Mouse (Mus musculus) neural tube, embryonic 11.5 days (tissue): Measurements from ENCODE around the gene Casd1. TPM values are rescaled to one million over a fixed set of nuclear protein-coding genes. Genes with fewer than 3 reads are reported as not detected.

Source experiments
- ATAC-seq: fragments of 200-750 bp; cut with Nextera tagmentation; 2 replicates; pipeline ENCODE4 v1.8.0; 2017; ENCODE audit warnings: moderate number of reproducible peaks, mild to moderate bottlenecking, moderate TSS enrichment, moderate library complexity; ENCODE audit not compliant: insufficient read depth, low FRiP score, low TSS enrichment
- DNase-seq: peaks from one replicate; pipeline ENCODE4 v3.0.0-alpha.2; 2015; ENCODE audit warnings: low spot score
- H3K27ac ChIP-seq: fragments of 300-500 bp; sonication (generic); 2 replicates; pipeline ENCODE4 v1.5.1; 2014; ENCODE audit warnings: low read depth, mild to moderate bottlenecking, low read length
- H3K27me3 ChIP-seq: fragments of 300-500 bp; sonication (generic); 2 replicates; pipeline ENCODE4 v1.6.1; 2014; ENCODE audit warnings: mild to moderate bottlenecking, low read length, mixed read lengths; ENCODE audit not compliant: control insufficient read depth, insufficient read depth
- H3K36me3 ChIP-seq: fragments of 300-500 bp; sonication (generic); 2 replicates; pipeline ENCODE4 v1.6.1; 2014; ENCODE audit warnings: mild to moderate bottlenecking, low read length, moderate library complexity, mixed read lengths; ENCODE audit not compliant: control insufficient read depth, insufficient read depth
- H3K4me1 ChIP-seq: fragments of 300-500 bp; sonication (generic); 2 replicates; pipeline ENCODE4 v1.6.1; 2014; ENCODE audit warnings: low read length, mixed read lengths; ENCODE audit not compliant: control insufficient read depth, insufficient read depth
- H3K4me2 ChIP-seq: fragments of 300-500 bp; sonication (generic); 2 replicates; pipeline ENCODE4 v1.6.1; 2014; ENCODE audit warnings: low read depth, mild to moderate bottlenecking, moderate library complexity
- H3K4me3 ChIP-seq: fragments of 300-500 bp; sonication (generic); 2 replicates; pipeline ENCODE4 v1.5.1; 2014; ENCODE audit warnings: low read depth, low read length
- H3K9ac ChIP-seq: fragments of 300-500 bp; sonication (generic); 2 replicates; pipeline ENCODE4 v1.6.1; 2014; ENCODE audit warnings: mild to moderate bottlenecking, low read length
- H3K9me3 ChIP-seq: fragments of 300-500 bp; sonication (generic); 2 replicates; pipeline ENCODE4 v1.6.1; 2016; ENCODE audit warnings: low read length; ENCODE audit not compliant: control insufficient read depth
- WGBS: fragments of 180-500 bp; shearing (Covaris S2); extraction: QIAGEN DNeasy Blood & Tissue Kit; methylation state at CpG from one replicate; pipeline ENCODE4 v1.1.7; 2014; 5-methylcytosine and 5-hydroxymethylcytosine counted together
- polyA plus RNA-seq: library from polyadenylated mRNA; unstranded; fragments of >200 nt; fragmentation: Nextera tagmentation; extraction: Ambion mirVana; gene quantifications from 2 replicates; pipeline ENCODE4 v1.2.1, GENCODE M21; 2014

Casd1 gene
- polyA plus RNA-seq, 1 experiment from 2014 or later: 52.9 TPM

DNA sequence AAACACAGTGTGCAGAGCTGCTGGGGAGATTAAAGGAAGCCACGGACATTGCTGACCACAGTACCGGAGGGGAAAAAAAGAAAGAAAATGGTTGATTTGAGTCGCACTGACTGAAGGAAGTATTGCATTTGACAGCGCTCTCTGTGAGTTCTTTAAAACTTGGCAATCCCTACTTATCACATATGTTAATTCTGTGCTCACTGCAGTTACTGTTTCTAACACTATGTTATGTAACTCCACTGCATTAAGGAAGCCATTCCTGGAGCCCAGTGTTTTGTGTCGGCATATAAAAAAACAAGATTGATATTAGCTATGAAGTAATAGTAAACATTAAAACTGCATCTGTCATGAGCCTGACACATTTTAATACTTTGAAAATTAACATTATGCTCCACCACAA, 22.9 kb upstream of the Casd1 start:
- H3K27me3 ChIP-seq: no peaks in the 10 kb centered on the region
- H3K4me1 ChIP-seq: no peaks in the 10 kb centered on the region
- DNase-seq (no peak), ATAC-seq (no peak)
- no peak overlapping the region for H3K9ac ChIP-seq
- 70% methylated on average over 5 of the region's 5 CpGs for WGBS
- no peak overlapping the region for H3K27ac ChIP-seq
- H3K36me3 ChIP-seq: no peaks in the 10 kb centered on the region
- no peak overlapping the region for H3K4me2 ChIP-seq
- H3K4me3 ChIP-seq: no peak overlapping the region
- no peaks in the 10 kb centered on the region for H3K9me3 ChIP-seq

GRCm38 (mm10) chr6:4578343-4578742, 22.3 kb upstream of the Casd1 start:
- Histone ChIP-seq H3K9me3 (no peaks in the 10 kb centered on the region), H3K27me3 (no peaks in the 10 kb centered on the region), H3K4me2 (no peak overlapping the region), H3K36me3 (no peaks in the 10 kb centered on the region), H3K9ac (no peak overlapping the region), H3K27ac (no peak overlapping the region), H3K4me3 (no peak overlapping the region), H3K4me1 (no peaks in the 10 kb centered on the region)
- no peak for DNase-seq
- WGBS: 90% methylated on average over 6 of the region's 6 CpGs
- ATAC-seq: no peak

DNA sequence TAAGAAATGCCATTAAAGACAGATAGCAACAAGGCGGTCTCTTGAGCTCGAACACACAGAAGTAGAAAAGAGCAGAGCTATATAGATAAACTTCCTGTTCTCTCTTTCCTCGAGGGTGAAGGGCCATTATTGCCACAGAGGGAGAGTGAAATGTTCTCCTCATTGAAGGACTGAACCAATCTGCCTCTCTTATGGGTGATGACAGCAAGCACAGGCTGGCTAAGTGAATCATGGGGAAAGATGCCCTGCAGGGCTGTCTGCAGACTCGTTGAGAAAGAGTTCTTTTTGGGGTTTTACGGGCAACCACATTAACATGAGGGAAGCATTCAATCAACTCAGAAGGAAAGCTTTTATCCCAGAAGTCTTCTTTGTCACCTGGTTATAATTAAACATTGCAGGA, 21.0 kb upstream of the Casd1 start:
- no peaks in the 10 kb centered on the region for H3K9me3 ChIP-seq
- no peak for ATAC-seq
- no peaks in the 10 kb centered on the region; the same call in 1 of the 2 replicates for H3K4me1 ChIP-seq
- H3K4me2 ChIP-seq: no peak overlapping the region
- H3K27ac ChIP-seq: no peak overlapping the region
- no peak overlapping the region for H3K9ac ChIP-seq
- no peak for DNase-seq
- H3K27me3 ChIP-seq: no peaks in the 10 kb centered on the region
- H3K4me3 ChIP-seq: no peak overlapping the region
- no peaks in the 10 kb centered on the region for H3K36me3 ChIP-seq
- 53% methylated on average over 5 of the region's 5 CpGs for WGBS

DNA sequence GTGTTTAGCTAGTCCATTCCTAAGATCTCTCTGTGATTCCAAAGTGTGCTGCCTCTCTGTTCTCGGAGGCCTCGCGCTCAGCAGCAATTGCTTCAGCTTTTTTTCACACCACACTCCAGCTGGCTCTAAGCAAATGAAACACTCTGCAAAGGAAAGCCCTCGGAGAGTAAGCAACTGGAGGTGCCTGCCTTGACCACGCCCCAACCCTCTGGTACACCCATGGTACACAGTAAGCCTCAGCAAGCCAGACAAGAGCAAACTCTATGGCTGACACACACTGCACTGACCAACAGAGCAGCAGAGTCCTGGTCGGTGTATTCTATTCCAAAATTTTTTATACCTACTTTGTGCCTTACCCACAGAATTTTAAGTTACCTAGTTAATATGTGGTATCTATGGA, 17.2 kb upstream of the Casd1 start:
- Histone ChIP-seq H3K27me3 (no peaks in the 10 kb centered on the region), H3K27ac (no peak overlapping the region), H3K9ac (no peak overlapping the region), H3K4me1 (no peaks in the 10 kb centered on the region; the same call in 1 of the 2 replicates), H3K4me2 (no peak overlapping the region), H3K9me3 (no peaks in the 10 kb centered on the region), H3K4me3 (no peak overlapping the region), H3K36me3 (no peaks in the 10 kb centered on the region)
- ATAC-seq: no peak
- 37% methylated on average over 6 of the region's 6 CpGs for WGBS
- DNase-seq: no peak

DNA sequence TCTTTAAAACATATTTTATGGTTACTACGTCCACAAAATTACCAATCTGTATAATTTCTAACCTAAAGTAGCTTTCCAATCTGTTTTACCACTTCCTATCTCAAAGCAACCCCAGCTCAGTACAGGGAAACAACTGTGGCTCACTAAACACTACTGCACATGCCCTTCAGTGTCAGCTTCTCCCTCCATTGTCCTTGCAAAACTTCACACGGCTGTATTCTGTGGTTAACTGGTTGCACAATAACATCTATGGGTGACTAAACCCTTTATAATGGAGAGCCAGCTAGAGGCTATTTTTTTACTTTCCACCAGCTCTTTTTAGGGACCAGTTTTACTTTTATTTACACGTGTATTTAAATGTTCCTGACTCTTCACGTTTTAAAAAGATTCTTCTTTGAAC, 12.7 kb upstream of the Casd1 start:
- DNase-seq (no peak), ATAC-seq (no peak)
- no peaks in the 10 kb centered on the region for H3K27me3 ChIP-seq
- H3K4me3 ChIP-seq: no peak overlapping the region
- no peak overlapping the region for H3K4me2 ChIP-seq
- no peak overlapping the region for H3K27ac ChIP-seq
- 81% methylated on average over 4 of the region's 4 CpGs for WGBS
- no peak overlapping the region for H3K9ac ChIP-seq
- no peaks in the 10 kb centered on the region; the same call in 1 of the 2 replicates for H3K4me1 ChIP-seq
- no peaks in the 10 kb centered on the region for H3K9me3 ChIP-seq
- H3K36me3 ChIP-seq: no peaks in the 10 kb centered on the region

DNA sequence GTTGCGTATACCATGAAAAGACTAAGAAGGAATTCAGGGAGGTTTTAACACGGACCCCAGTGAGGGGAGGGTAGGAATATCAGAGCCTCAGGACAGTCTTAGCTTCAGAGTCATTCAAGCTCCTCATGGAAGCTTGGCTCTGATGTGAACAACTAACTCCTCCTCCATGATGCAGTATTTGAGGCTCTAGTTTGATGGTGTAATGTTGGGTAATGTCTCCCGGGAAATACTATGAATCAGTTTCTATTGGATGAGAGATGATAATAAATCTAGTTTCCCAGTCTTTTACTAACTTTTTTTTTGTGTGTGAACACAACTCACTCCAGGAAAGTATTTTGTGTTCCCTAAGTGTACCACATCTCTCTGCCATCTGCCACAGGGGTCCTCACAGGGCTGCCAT, 11.9 kb upstream of the Casd1 start:
- DNase-seq (no peak), ATAC-seq (no peak)
- H3K27ac ChIP-seq: no peak overlapping the region
- no peak overlapping the region for H3K4me3 ChIP-seq
- H3K36me3 ChIP-seq: no peaks in the 10 kb centered on the region
- no peak overlapping the region for H3K9ac ChIP-seq
- 95% methylated on average over 3 of the region's 3 CpGs for WGBS
- no peaks in the 10 kb centered on the region for H3K9me3 ChIP-seq
- no peak overlapping the region for H3K4me2 ChIP-seq
- H3K27me3 ChIP-seq: no peaks in the 10 kb centered on the region
- no peaks in the 10 kb centered on the region for H3K4me1 ChIP-seq

GRCm38 (mm10) chr6:4590089-4590488, 10.6 kb upstream of the Casd1 start:
- Histone ChIP-seq H3K27me3 (no peaks in the 10 kb centered on the region), H3K4me2 (no peak overlapping the region), H3K27ac (no peak overlapping the region), H3K36me3 (no peaks in the 10 kb centered on the region), H3K4me3 (no peak overlapping the region), H3K9ac (no peak overlapping the region), H3K4me1 (no peaks in the 10 kb centered on the region), H3K9me3 (no peaks in the 10 kb centered on the region)
- no peak for DNase-seq
- no peak for ATAC-seq
- WGBS: 78% methylated on average over 8 of the region's 8 CpGs

DNA sequence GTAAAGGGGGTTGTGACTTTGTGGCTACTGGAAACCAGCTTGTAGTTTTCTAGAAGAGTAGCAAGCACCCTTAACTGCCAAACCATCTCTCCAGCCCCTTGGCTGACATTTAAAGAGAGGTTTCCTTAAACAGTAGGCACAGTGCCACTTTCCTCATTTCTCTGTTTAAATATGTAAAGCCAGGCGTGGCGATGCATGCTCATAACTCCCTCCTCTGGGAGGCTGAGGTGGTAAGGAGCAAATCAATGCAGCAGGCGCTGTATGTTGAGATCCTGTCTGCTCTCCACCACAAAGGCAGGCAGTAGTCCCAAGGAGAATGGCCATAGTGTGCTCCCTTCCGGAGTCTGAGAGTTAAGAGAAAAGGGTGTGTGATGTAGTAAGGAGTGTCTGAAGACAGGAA, 2.9 kb upstream of the Casd1 start:
- H3K36me3 ChIP-seq: no peaks in the 10 kb centered on the region
- 84% methylated on average over 4 of the region's 4 CpGs for WGBS
- H3K9ac ChIP-seq: no peak overlapping the region
- H3K4me3 ChIP-seq: no peak overlapping the region
- H3K27me3 ChIP-seq: no peaks in the 10 kb centered on the region
- H3K4me1 ChIP-seq: peaks cover 7% of the 10 kb centered on the region
- H3K9me3 ChIP-seq: no peaks in the 10 kb centered on the region
- ATAC-seq (no peak), DNase-seq (no peak)
- H3K27ac ChIP-seq: no peak overlapping the region
- no peak overlapping the region for H3K4me2 ChIP-seq

GRCm38 (mm10) chr6:4600085-4600657, 468 bp upstream of the Casd1 start:
- Histone ChIP-seq H3K9me3 (no peaks in the 10 kb centered on the region), H3K27me3 (no peaks in the 10 kb centered on the region), H3K4me1 (peaks cover 10% of the 10 kb centered on the region), H3K4me3 (peak overlapping the region; percentile 80), H3K27ac (peak overlapping the region; percentile 98), H3K36me3 (no peaks in the 10 kb centered on the region), H3K9ac (peak overlapping the region; percentile 99), H3K4me2 (peak overlapping the region; percentile 69)
- 0 out of 2 replicates have a peak, but pooled peaks have one; percentile 6 for ATAC-seq
- no peak for DNase-seq
- WGBS: 33% methylated on average over 7 of the region's 7 CpGs
